Mouse (Mus musculus): Measurements from ENCODE around the gene Cpne8.

- TF ChIP-seq CTCF (IDR thresholded peaks at IDR 0.05; ENCODE audit: low read depth, low read length) (no peak), POLR2A (IDR thresholded peaks at IDR 0.05; ENCODE audit: insufficient read depth, low read length) (no peak), EP300 (IDR thresholded peaks at IDR 0.05; ENCODE audit: insufficient read depth, low read depth, low read length) (no peak)
These were observed 25.1 kb upstream of the Cpne8 start for GRCm38 (mm10) chr15:90704314-90704713.
